23 mouse cellular contexts compared by ENCODE assay signal in the genomic region with DNA sequence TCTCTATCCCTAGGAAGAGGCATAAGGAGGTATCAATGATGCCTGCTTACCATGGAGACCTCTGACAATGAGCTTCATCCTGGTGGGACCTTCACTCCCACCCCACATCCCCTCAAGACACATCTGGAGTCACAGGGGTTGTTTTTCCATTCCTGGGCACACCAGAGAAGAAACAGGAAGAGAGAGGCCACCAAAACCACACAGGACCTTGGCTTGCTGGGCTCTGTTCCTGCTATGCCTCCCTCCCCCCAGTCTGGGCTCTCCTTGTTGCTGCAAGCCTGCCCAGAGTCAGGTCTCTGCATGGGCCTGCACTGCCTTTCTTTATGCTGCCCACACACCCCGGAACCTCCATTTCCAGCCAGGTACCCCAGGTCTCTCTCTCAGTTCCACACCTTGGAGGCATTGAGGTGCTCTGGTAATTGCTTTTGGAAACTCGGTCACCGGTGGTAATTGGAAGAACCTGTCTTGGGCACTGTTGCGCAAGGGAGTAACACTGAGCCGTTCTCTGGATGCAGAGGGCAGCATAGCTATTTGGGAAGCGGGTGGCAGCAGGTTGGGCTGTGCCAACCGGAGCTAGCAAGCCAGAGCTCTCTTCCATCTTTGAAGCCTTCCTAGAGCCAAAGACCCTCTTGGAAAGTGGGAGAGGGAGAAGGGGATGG. TPM values are rescaled to one million over a fixed set of nuclear protein-coding genes. Genes with fewer than 3 reads are reported as not detected.
DNase-seq lines count a peak whose midpoint lies in the region; ATAC-seq and TF ChIP-seq lines count a peak whose summit lies in the region.
"Had no signal": no experiment of that assay in that cellular context is flagged by ENCODE, and none has a peak within 500 bp of the region (broad histone marks: within the 10 kb centered on the region; RNA-seq: fewer than 3 reads in every experiment).

No protein-coding gene starts in this region.

- peak; percentile 50 for DNase-seq in gastrocnemius, postnatal 25 days
- no peak for DNase-seq in gastrocnemius, postnatal 14 days
- DNase-seq in fat pad, adult 2 months (ENCODE audit: extremely low read depth, low read depth, low spot score) = peak; percentile 93
- peak; percentile 75 for DNase-seq in skeletal muscle tissue, adult 2 months (ENCODE audit: low read depth, low spot score)
- DNase-seq in thymus, adult 2 months = no peak
- no peak for DNase-seq in adrenal gland, adult 8-10 months
- DNase-seq: adrenal gland, postnatal 14 days; cerebellum, adult 18-20 months; cerebellum, adult 9-11 months; cerebellum, postnatal 36 days; heart, adult 18-20 months; heart, postnatal 10 days; heart, postnatal 4 days; kidney, adult 9 months had no signal

- intact Hi-C loops in gastrocnemius, postnatal 14 days (cut with DNase I; ENCODE audit: low total_unique reads) = no loop called here

- WGBS in hindbrain, embryonic 13.5 days = 87% methylated on average over 7 of the region's 7 CpGs
- WGBS in thymus, adult 2 months = 52% methylated on average over 7 of the region's 7 CpGs

- no peak overlapping the region for H3K27ac ChIP-seq in hindbrain, embryonic 13.5 days
- no peak overlapping the region for H3K27ac ChIP-seq in thymus, adult 2 months (ENCODE audit: control insufficient read depth, insufficient read depth, low read length)
- H3K27ac ChIP-seq: embryonic facial prominence, embryonic 15.5 days; heart, embryonic 10.5 days; hindbrain, embryonic 14.5 days had no signal

- no peak for TF ChIP-seq POLR2A in thymus, adult 2 months (IDR thresholded peaks at IDR 0.05; ENCODE audit: control insufficient read depth, extremely low read depth, insufficient read depth, low read length, poor library complexity)

- no peak overlapping the region for H3K4me2 ChIP-seq in hindbrain, embryonic 13.5 days
- H3K4me2 ChIP-seq: embryonic facial prominence, embryonic 15.5 days; hindbrain, embryonic 14.5 days had no signal

- H3K4me3 ChIP-seq in hindbrain, embryonic 13.5 days = no peak overlapping the region
- no peak overlapping the region for H3K4me3 ChIP-seq in thymus, adult 2 months (ENCODE audit: control insufficient read depth, insufficient read depth, low read length)
- H3K4me3 ChIP-seq: embryonic facial prominence, embryonic 15.5 days; erythroblast, embryonic 14.5 days; heart, embryonic 10.5 days had no signal

- peaks cover 36% of the 10 kb centered on the region for H3K4me1 ChIP-seq in hindbrain, embryonic 13.5 days (replicated peaks)
- peaks cover 12% of the 10 kb centered on the region for H3K4me1 ChIP-seq in thymus, adult 2 months (replicated peaks; ENCODE audit: control insufficient read depth, insufficient read depth, low read length)
- H3K4me1 ChIP-seq: embryonic facial prominence, embryonic 15.5 days had no signal

- H3K27me3 ChIP-seq in hindbrain, embryonic 13.5 days = 0 out of 2 replicates have a peak, but pooled peaks cover 14% of the 10 kb centered on the region
- H3K27me3 ChIP-seq in thymus, adult 2 months (ENCODE audit: control insufficient read depth, insufficient read depth, low read length) = no peaks in the 10 kb centered on the region

- peak; percentile 51 for ATAC-seq in megakaryocyte, adult 5-6 weeks (ENCODE audit: poor library complexity, severe bottlenecking)
- ATAC-seq in hindbrain, embryonic 13.5 days (ENCODE audit: low FRiP score) = no peak
- ATAC-seq: CD4-positive, CD25-positive, alpha-beta regulatory T cell, adult 4 months; forebrain, embryonic 16.5 days; intestine, embryonic 16.5 days had no signal

- no peaks in the 10 kb centered on the region for H3K36me3 ChIP-seq in hindbrain, embryonic 13.5 days
- H3K36me3 ChIP-seq in thymus, adult 2 months (ENCODE audit: control insufficient read depth, insufficient read depth, low read length) = no peaks in the 10 kb centered on the region
- H3K36me3 ChIP-seq: embryonic facial prominence, embryonic 15.5 days; heart, embryonic 10.5 days had no signal

- no peaks in the 10 kb centered on the region for H3K9me3 ChIP-seq in hindbrain, embryonic 13.5 days
- H3K9me3 ChIP-seq: embryonic facial prominence, embryonic 15.5 days; heart, embryonic 10.5 days had no signal

- H3K9ac ChIP-seq in hindbrain, embryonic 13.5 days = no peak overlapping the region
- H3K9ac ChIP-seq: embryonic facial prominence, embryonic 15.5 days; hindbrain, embryonic 14.5 days had no signal

- no peak for TF ChIP-seq CTCF in thymus, adult 2 months (IDR thresholded peaks at IDR 0.05; ENCODE audit: borderline replicate concordance, control insufficient read depth, extremely low read depth, insufficient read depth, low read length, poor library complexity)

RNA-seq across cellular contexts. Expression of a gene that starts 12.8 kb away (rescaled TPM):
- 100 to 1,000 TPM; 462 to 524 TPM for total RNA-seq in gastrocnemius, postnatal 25 days (2021)
- total RNA-seq in gastrocnemius, postnatal 14 days (2021) = 100 to 1,000 TPM; 832 to 884 TPM
- total RNA-seq in megakaryocyte, adult 5-6 weeks (2015) = 716 and 867 TPM in 2 replicates
- total RNA-seq in megakaryocyte, adult 5-6 weeks (2017) = 2,870 and 3,242 TPM in 2 replicates
- polyA plus RNA-seq in hindbrain, embryonic 13.5 days (2015; fragmentation: Nextera tagmentation; extraction: Ambion mirVana) = 809 and 885 TPM in 2 replicates
- polyA plus RNA-seq in thymus, adult 2 months (2012; rRNA removed) = 481 and 516 TPM in 2 replicates
- total RNA-seq in adrenal gland, adult 8-10 months (2022) = 1,000 to 10,000 TPM; 1,051 to 1,434 (median 1,137) TPM

RNA-seq across cellular contexts. Expression of a gene that starts 19.8 kb away (rescaled TPM):
- total RNA-seq in gastrocnemius, postnatal 25 days (2021) = 10 to 100 TPM; 17.9 to 20.1 TPM
- 10 to 100 TPM; 32.9 to 48.2 TPM for total RNA-seq in gastrocnemius, postnatal 14 days (2021)
- total RNA-seq in megakaryocyte, adult 5-6 weeks (2015) = 0.27 and 0.40 TPM in 2 replicates
- 0.73 and 0.88 TPM in 2 replicates for total RNA-seq in megakaryocyte, adult 5-6 weeks (2017)
- 33.0 and 33.9 TPM in 2 replicates for polyA plus RNA-seq in hindbrain, embryonic 13.5 days (2015; fragmentation: Nextera tagmentation; extraction: Ambion mirVana)
- 17.1 and 17.3 TPM in 2 replicates for polyA plus RNA-seq in thymus, adult 2 months (2012; rRNA removed)
- 100 to 1,000 TPM in 2 of 4 experiments, 10 to 100 TPM in 2; 75.1 to 107 (median 88.6) TPM for total RNA-seq in adrenal gland, adult 8-10 months (2022)

Comparison
In these comparisons a context has a peak if more than half of its experiments do, and no peak if none do; other contexts are left out.
1. DNase-seq: peak in gastrocnemius, postnatal 25 days (single experiment), fat pad, adult 2 months (single experiment) and skeletal muscle tissue, adult 2 months (single experiment); none in gastrocnemius, postnatal 14 days (single experiment), thymus, adult 2 months (single experiment) and adrenal gland, adult 8-10 months (single experiment).
2. RNA of a gene that starts 19.8 kb away (total RNA-seq): 75.1 to 107 TPM in adrenal gland, adult 8-10 months, 32.9 to 48.2 TPM in gastrocnemius, postnatal 14 days and 17.9 to 20.1 TPM in gastrocnemius, postnatal 25 days; 0.27 to 0.88 TPM in megakaryocyte, adult 5-6 weeks; every median in the first group is over 10 times any median in the second.